ENCODE assay signal across 8 mouse cellular contexts in genomic region chr7:29212199-29212765, GRCm38 (mm10). TPM values are rescaled to one million over a fixed set of nuclear protein-coding genes. Genes with fewer than 3 reads are reported as not detected.
DNase-seq lines count a peak whose midpoint lies in the region; ATAC-seq and TF ChIP-seq lines count a peak whose summit lies in the region.

No protein-coding gene starts in this region.

- DNase-seq in retina, postnatal 1 day, result peak; percentile 27
- no peak for DNase-seq in retina, embryonic 14.5 days (ENCODE audit: low spot score)
- DNase-seq in gonadal fat pad, adult 2 months (ENCODE audit: low read depth), result peak; percentile 19
- DNase-seq in limb, embryonic 14.5 days (ENCODE audit: low spot score), result no peak
- no peak for DNase-seq in layer of hippocampus, adult 8-10 months (ENCODE audit: low spot score in 2 of 2)
- DNase-seq in cerebellum, adult 8-10 months, result no peak
- DNase-seq in gastrocnemius, postnatal 4 days (ENCODE audit: low spot score in 2 of 2), result no peak

- no peaks in the 10 kb centered on the region for H3K27me3 ChIP-seq in limb, embryonic 14.5 days (ENCODE audit: control insufficient read depth, insufficient read depth, low read length)
- H3K27me3 ChIP-seq in midbrain, embryonic 16.5 days (ENCODE audit: control insufficient read depth, insufficient read depth, low read depth, low read length), result no peaks in the 10 kb centered on the region

- no peaks in the 10 kb centered on the region for H3K9me3 ChIP-seq in limb, embryonic 14.5 days (ENCODE audit: control insufficient read depth, low read length)
- no peaks in the 10 kb centered on the region for H3K9me3 ChIP-seq in midbrain, embryonic 16.5 days (replicated peaks; ENCODE audit: control insufficient read depth, low read length, poor library complexity, severe bottlenecking)

- peak overlapping the region; percentile 34 for H3K4me3 ChIP-seq in limb, embryonic 14.5 days (replicated peaks; ENCODE audit: low read length)
- H3K4me3 ChIP-seq in midbrain, embryonic 16.5 days (ENCODE audit: low read depth, low read length), result peak overlapping the region; percentile 31

- H3K9ac ChIP-seq in limb, embryonic 14.5 days (ENCODE audit: low read depth, low read length, severe bottlenecking), result no peak overlapping the region
- no peak overlapping the region for H3K9ac ChIP-seq in midbrain, embryonic 16.5 days (ENCODE audit: low read depth, low read length)

- no peaks in the 10 kb centered on the region for H3K4me1 ChIP-seq in limb, embryonic 14.5 days (ENCODE audit: control insufficient read depth, insufficient read depth, low read length)
- H3K4me1 ChIP-seq in midbrain, embryonic 16.5 days (ENCODE audit: control insufficient read depth, insufficient read depth, low read length), result peaks cover 8% of the 10 kb centered on the region

- H3K27ac ChIP-seq in limb, embryonic 14.5 days (replicated peaks; ENCODE audit: low read depth, low read length), result no peak overlapping the region
- no peak overlapping the region for H3K27ac ChIP-seq in midbrain, embryonic 16.5 days (ENCODE audit: low read length)

- H3K36me3 ChIP-seq in limb, embryonic 14.5 days (ENCODE audit: control insufficient read depth, insufficient read depth, low read length), result no peaks in the 10 kb centered on the region
- H3K36me3 ChIP-seq in midbrain, embryonic 16.5 days (ENCODE audit: control insufficient read depth, insufficient read depth, low read length), result no peaks in the 10 kb centered on the region

- TF ChIP-seq POLR2A in limb, embryonic 14.5 days (IDR thresholded peaks at IDR 0.05; ENCODE audit: borderline replicate concordance, extremely low read depth, insufficient read depth, insufficient read length), result no peak

- 21% methylated on average over 26 of the region's 26 CpGs for WGBS in limb, embryonic 14.5 days
- 15% methylated on average over 26 of the region's 26 CpGs for WGBS in midbrain, embryonic 16.5 days

- peak overlapping the region; percentile 50; the same call in 1 of the 2 replicates for H3K4me2 ChIP-seq in limb, embryonic 14.5 days (replicated peaks; ENCODE audit: low read depth, low read length, severe bottlenecking)
- peak overlapping the region; percentile 58 for H3K4me2 ChIP-seq in midbrain, embryonic 16.5 days (ENCODE audit: low read length)

- no peak for ATAC-seq in limb, embryonic 14.5 days (ENCODE audit: low FRiP score, low read depth)
- ATAC-seq in midbrain, embryonic 16.5 days, result no peak

RNA-seq across cellular contexts. Expression of gene Catsperg1, which starts 1.6 kb away (rescaled TPM):
- 5.9 and 7.1 TPM in 2 replicates for polyA plus RNA-seq in gonadal fat pad, adult 2 months (2012; rRNA removed)
- 3.1 and 3.4 TPM in 2 replicates for polyA plus RNA-seq in limb, embryonic 14.5 days (2012; rRNA removed)
- polyA plus RNA-seq in limb, embryonic 14.5 days (2014; fragmentation: Nextera tagmentation; extraction: Ambion mirVana), result 0.84 and 0.87 TPM in 2 replicates
- 3.8 and 5.8 TPM in 2 replicates for polyA plus RNA-seq in midbrain, embryonic 16.5 days (2015; fragmentation: Nextera tagmentation; extraction: Ambion mirVana)
- total RNA-seq in layer of hippocampus, adult 8-10 months (2022), result 1 to 10 TPM; 1.5 to 3.1 (median 2.1) TPM
- total RNA-seq in gastrocnemius, postnatal 4 days (2021), result 1 to 10 TPM in 1 of 2 experiments, under 1 TPM in 1; 0.41 to 1.6 TPM

RNA-seq across cellular contexts. Expression of gene Kcnk6, which starts 20.0 kb away (rescaled TPM):
- polyA plus RNA-seq in gonadal fat pad, adult 2 months (2012; rRNA removed), result 7.4 and 8.2 TPM in 2 replicates
- 11.4 and 19.2 TPM in 2 replicates for polyA plus RNA-seq in limb, embryonic 14.5 days (2012; rRNA removed)
- 1.6 and 2.2 TPM in 2 replicates for polyA plus RNA-seq in limb, embryonic 14.5 days (2014; fragmentation: Nextera tagmentation; extraction: Ambion mirVana)
- polyA plus RNA-seq in midbrain, embryonic 16.5 days (2015; fragmentation: Nextera tagmentation; extraction: Ambion mirVana), result 1.1 and 1.7 TPM in 2 replicates
- total RNA-seq in layer of hippocampus, adult 8-10 months (2022), result 1 to 10 TPM; 2.1 to 5.2 (median 3.2) TPM
- 1 to 10 TPM; 4.7 to 5.9 TPM for total RNA-seq in gastrocnemius, postnatal 4 days (2021)

RNA-seq across cellular contexts. Expression of gene Yif1b, which starts 25.8 kb away (rescaled TPM):
- 156 and 161 TPM in 2 replicates for polyA plus RNA-seq in gonadal fat pad, adult 2 months (2012; rRNA removed)
- 107 and 150 TPM in 2 replicates for polyA plus RNA-seq in limb, embryonic 14.5 days (2012; rRNA removed)
- 130 and 139 TPM in 2 replicates for polyA plus RNA-seq in limb, embryonic 14.5 days (2014; fragmentation: Nextera tagmentation; extraction: Ambion mirVana)
- 95.7 and 109 TPM in 2 replicates for polyA plus RNA-seq in midbrain, embryonic 16.5 days (2015; fragmentation: Nextera tagmentation; extraction: Ambion mirVana)
- 10 to 100 TPM; 43.8 to 51.5 (median 49.0) TPM for total RNA-seq in layer of hippocampus, adult 8-10 months (2022)
- total RNA-seq in gastrocnemius, postnatal 4 days (2021), result 10 to 100 TPM; 57.3 to 58.5 TPM

RNA-seq across cellular contexts. Expression of gene Psmd8, which starts 31.8 kb away (rescaled TPM):
- polyA plus RNA-seq in gonadal fat pad, adult 2 months (2012; rRNA removed), result 200 and 214 TPM in 2 replicates
- 216 and 233 TPM in 2 replicates for polyA plus RNA-seq in limb, embryonic 14.5 days (2012; rRNA removed)
- 264 and 268 TPM in 2 replicates for polyA plus RNA-seq in limb, embryonic 14.5 days (2014; fragmentation: Nextera tagmentation; extraction: Ambion mirVana)
- polyA plus RNA-seq in midbrain, embryonic 16.5 days (2015; fragmentation: Nextera tagmentation; extraction: Ambion mirVana), result 287 TPM in 2 replicates
- total RNA-seq in layer of hippocampus, adult 8-10 months (2022), result 100 to 1,000 TPM; 116 to 137 (median 132) TPM
- 100 to 1,000 TPM; 174 to 187 TPM for total RNA-seq in gastrocnemius, postnatal 4 days (2021)

RNA-seq across cellular contexts. Expression of gene 2200002D01Rik, which starts 36.0 kb away (rescaled TPM):
- polyA plus RNA-seq in gonadal fat pad, adult 2 months (2012; rRNA removed), result 1.8 and 2.1 TPM in 2 replicates
- polyA plus RNA-seq in limb, embryonic 14.5 days (2012; rRNA removed), result 0.32 and 0.92 TPM in 2 replicates
- 1.2 and 3.0 TPM in 2 replicates for polyA plus RNA-seq in limb, embryonic 14.5 days (2014; fragmentation: Nextera tagmentation; extraction: Ambion mirVana)
- 0.46 and 1.5 TPM in 2 replicates for polyA plus RNA-seq in midbrain, embryonic 16.5 days (2015; fragmentation: Nextera tagmentation; extraction: Ambion mirVana)
- total RNA-seq in layer of hippocampus, adult 8-10 months (2022), result 1 to 10 TPM in 1 of 4 experiments, under 1 TPM in 2, not detected in 1; 0.52 to 1.2 (median 0.92) TPM
- total RNA-seq in gastrocnemius, postnatal 4 days (2021), result 1 to 10 TPM in 1 of 2 experiments, under 1 TPM in 1; 0.81 to 1.9 TPM

Comparison
In these comparisons a context has a peak if more than half of its experiments do, and no peak if none do; other contexts are left out.
1. DNase-seq: peak in retina, postnatal 1 day (single experiment) and gonadal fat pad, adult 2 months (single experiment); none in retina, embryonic 14.5 days (single experiment), limb, embryonic 14.5 days (single experiment), layer of hippocampus, adult 8-10 months (0 of 2), cerebellum, adult 8-10 months (single experiment) and gastrocnemius, postnatal 4 days (0 of 2).